Mouse (Mus musculus): ENCODE measurements around the gene Cers6. TPM values are rescaled to one million over a fixed set of nuclear protein-coding genes. Genes with fewer than 3 reads are reported as not detected.

The Cers6 gene
- polyA plus RNA-seq, 1 experiment from 2014 or later: 34.6 TPM

DNA sequence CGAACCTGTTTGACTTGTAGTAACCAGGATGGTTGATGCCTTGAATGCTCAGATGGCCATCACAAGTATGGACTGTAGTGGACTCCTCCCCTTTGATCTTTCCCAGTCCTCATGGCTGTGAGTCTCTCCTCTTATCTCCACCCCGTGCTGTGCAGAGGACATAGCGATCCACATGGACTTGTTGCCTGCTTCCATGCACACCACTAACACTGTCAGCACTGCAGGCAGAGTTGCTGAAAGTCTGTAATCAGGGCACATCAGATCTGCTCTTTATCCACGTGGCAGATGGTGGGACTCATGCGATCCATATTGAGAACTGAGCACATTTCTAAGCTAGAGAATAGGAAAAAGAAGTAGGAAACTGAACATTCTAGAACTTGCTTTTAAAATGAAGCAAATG lies 154.6 kb downstream of the Cers6 start:
- H3K36me3 ChIP-seq (ENCODE audit: control insufficient read depth, insufficient read depth, low read length): no peaks in the 10 kb centered on the region
- H3K4me3 ChIP-seq (ENCODE audit: low read depth, low read length): no peak overlapping the region
- H3K27me3 ChIP-seq (ENCODE audit: control insufficient read depth, insufficient read depth, low read length): no peaks in the 10 kb centered on the region
- no peak for ATAC-seq (replicated peaks; ENCODE audit: low FRiP score)
- H3K4me1 ChIP-seq (replicated peaks; ENCODE audit: control insufficient read depth, insufficient read depth, low read length): peaks cover 2% of the 10 kb centered on the region; the same call in 1 of the 2 replicates
- WGBS: 90% methylated on average over 5 of the region's 5 CpGs
- no peak overlapping the region for H3K4me2 ChIP-seq (ENCODE audit: low read depth, low read length, severe bottlenecking)
- DNase-seq (ENCODE audit: low spot score): no peak
- H3K27ac ChIP-seq (ENCODE audit: low read depth, low read length): no peak overlapping the region
- H3K9me3 ChIP-seq (ENCODE audit: control insufficient read depth, low read length): no peaks in the 10 kb centered on the region
- H3K9ac ChIP-seq (ENCODE audit: low read length): no peak overlapping the region

DNA sequence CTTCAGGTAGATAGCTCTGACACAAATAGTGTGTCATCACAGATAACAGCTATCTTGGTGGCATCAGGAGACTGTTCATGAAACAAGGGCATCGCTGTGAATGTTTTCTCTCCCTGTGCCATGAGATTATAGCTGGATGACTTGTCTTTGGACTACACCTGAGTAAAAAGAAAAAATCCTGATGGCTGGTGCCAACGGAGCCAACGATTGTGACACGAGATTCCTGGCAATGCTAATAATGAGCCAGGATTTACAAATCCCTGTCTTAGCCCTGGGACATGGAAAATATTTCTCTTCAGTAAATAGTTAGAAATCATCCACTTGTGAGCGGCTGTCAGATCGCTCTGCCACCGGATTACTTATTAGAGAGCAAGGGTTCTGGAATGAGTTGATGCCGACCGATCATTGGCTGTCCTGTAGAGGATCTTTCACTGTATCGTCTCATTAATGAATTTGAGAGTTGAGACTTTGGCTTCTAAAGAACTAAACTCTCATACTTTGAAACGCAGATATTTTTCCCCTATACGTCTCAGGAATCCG lies 157.9 kb downstream of the Cers6 start:
- ATAC-seq (replicated peaks; ENCODE audit: low FRiP score): no peak
- 95% methylated on average over 13 of the region's 13 CpGs for WGBS
- DNase-seq (ENCODE audit: low spot score): no peak
- Histone ChIP-seq H3K36me3 (ENCODE audit: control insufficient read depth, insufficient read depth, low read length) (no peaks in the 10 kb centered on the region), H3K4me1 (replicated peaks; ENCODE audit: control insufficient read depth, insufficient read depth, low read length) (no peaks in the 10 kb centered on the region; the same call in 1 of the 2 replicates), H3K27me3 (ENCODE audit: control insufficient read depth, insufficient read depth, low read length) (no peaks in the 10 kb centered on the region), H3K27ac (ENCODE audit: low read depth, low read length) (no peak overlapping the region), H3K4me2 (ENCODE audit: low read depth, low read length, severe bottlenecking) (no peak overlapping the region), H3K9me3 (ENCODE audit: control insufficient read depth, low read length) (no peaks in the 10 kb centered on the region), H3K4me3 (ENCODE audit: low read depth, low read length) (no peak overlapping the region), H3K9ac (ENCODE audit: low read length) (no peak overlapping the region)

- no peak overlapping the region for H3K4me2 ChIP-seq (ENCODE audit: low read depth, low read length, severe bottlenecking)
- ATAC-seq (replicated peaks; ENCODE audit: low FRiP score): no peak
Measured at GRCm38 (mm10) chr2:69019821-69020489, 158.7 kb downstream of the Cers6 start.

GRCm38 (mm10) chr2:69020636-69021310 lies 159.5 kb downstream of the Cers6 start:
- Histone ChIP-seq H3K9me3 (ENCODE audit: control insufficient read depth, low read length) (no peaks in the 10 kb centered on the region), H3K27ac (ENCODE audit: low read depth, low read length) (no peak overlapping the region), H3K27me3 (ENCODE audit: control insufficient read depth, insufficient read depth, low read length) (no peaks in the 10 kb centered on the region), H3K4me3 (ENCODE audit: low read depth, low read length) (no peak overlapping the region), H3K4me1 (replicated peaks; ENCODE audit: control insufficient read depth, insufficient read depth, low read length) (no peaks in the 10 kb centered on the region; the same call in 1 of the 2 replicates), H3K4me2 (ENCODE audit: low read depth, low read length, severe bottlenecking) (no peak overlapping the region), H3K9ac (ENCODE audit: low read length) (no peak overlapping the region), H3K36me3 (ENCODE audit: control insufficient read depth, insufficient read depth, low read length) (no peaks in the 10 kb centered on the region)
- no peak for DNase-seq (ENCODE audit: low spot score)
- 91% methylated on average over 4 of the region's 4 CpGs for WGBS
- ATAC-seq (replicated peaks; ENCODE audit: low FRiP score): no peak

More at GRCm38 (mm10) chr2:69019821-69020489, 158.7 kb downstream of the Cers6 start:
- Histone ChIP-seq H3K36me3 (ENCODE audit: control insufficient read depth, insufficient read depth, low read length) (no peaks in the 10 kb centered on the region), H3K27ac (ENCODE audit: low read depth, low read length) (no peak overlapping the region), H3K4me1 (replicated peaks; ENCODE audit: control insufficient read depth, insufficient read depth, low read length) (no peaks in the 10 kb centered on the region; the same call in 1 of the 2 replicates), H3K9ac (ENCODE audit: low read length) (no peak overlapping the region), H3K27me3 (ENCODE audit: control insufficient read depth, insufficient read depth, low read length) (no peaks in the 10 kb centered on the region), H3K9me3 (ENCODE audit: control insufficient read depth, low read length) (no peaks in the 10 kb centered on the region), H3K4me3 (ENCODE audit: low read depth, low read length) (no peak overlapping the region)
- 88% methylated on average over 6 of the region's 6 CpGs for WGBS
- no peak for DNase-seq (ENCODE audit: low spot score)

GRCm38 (mm10) chr2:69021516-69021915 lies 160.3 kb downstream of the Cers6 start:
- H3K9ac ChIP-seq (ENCODE audit: low read length): no peak overlapping the region
- H3K4me3 ChIP-seq (ENCODE audit: low read depth, low read length): no peak overlapping the region
- H3K27ac ChIP-seq (ENCODE audit: low read depth, low read length): no peak overlapping the region
- H3K9me3 ChIP-seq (ENCODE audit: control insufficient read depth, low read length): no peaks in the 10 kb centered on the region
- no peak overlapping the region for H3K4me2 ChIP-seq (ENCODE audit: low read depth, low read length, severe bottlenecking)
- DNase-seq (ENCODE audit: low spot score) (no peak), ATAC-seq (replicated peaks; ENCODE audit: low FRiP score) (no peak)
- WGBS: 41% methylated on average over 4 of the region's 4 CpGs
- H3K4me1 ChIP-seq (replicated peaks; ENCODE audit: control insufficient read depth, insufficient read depth, low read length): no peaks in the 10 kb centered on the region; the same call in 1 of the 2 replicates
- no peaks in the 10 kb centered on the region for H3K36me3 ChIP-seq (ENCODE audit: control insufficient read depth, insufficient read depth, low read length)
- no peaks in the 10 kb centered on the region for H3K27me3 ChIP-seq (ENCODE audit: control insufficient read depth, insufficient read depth, low read length)

- no peak overlapping the region for H3K4me3 ChIP-seq (ENCODE audit: low read depth, low read length)
- no peak overlapping the region for H3K9ac ChIP-seq (ENCODE audit: low read length)
- WGBS: 77% methylated on average over 2 of the region's 2 CpGs
Measured at GRCm38 (mm10) chr2:69024856-69025255, 163.6 kb downstream of the Cers6 start.

GRCm38 (mm10) chr2:69032562-69032961 lies 171.3 kb downstream of the Cers6 start:
- WGBS: 81% methylated on average over 2 of the region's 2 CpGs
- H3K27me3 ChIP-seq (ENCODE audit: control insufficient read depth, insufficient read depth, low read length): no peaks in the 10 kb centered on the region
- DNase-seq (ENCODE audit: low spot score) (no peak), ATAC-seq (replicated peaks; ENCODE audit: low FRiP score) (no peak)
- H3K4me2 ChIP-seq (ENCODE audit: low read depth, low read length, severe bottlenecking): no peak overlapping the region
- H3K9me3 ChIP-seq (ENCODE audit: control insufficient read depth, low read length): no peaks in the 10 kb centered on the region
- no peak overlapping the region for H3K4me3 ChIP-seq (ENCODE audit: low read depth, low read length)
- H3K36me3 ChIP-seq (ENCODE audit: control insufficient read depth, insufficient read depth, low read length): no peaks in the 10 kb centered on the region
- no peaks in the 10 kb centered on the region for H3K4me1 ChIP-seq (replicated peaks; ENCODE audit: control insufficient read depth, insufficient read depth, low read length)
- no peak overlapping the region for H3K27ac ChIP-seq (ENCODE audit: low read depth, low read length)
- no peak overlapping the region for H3K9ac ChIP-seq (ENCODE audit: low read length)

More at GRCm38 (mm10) chr2:69024856-69025255, 163.6 kb downstream of the Cers6 start:
- H3K27me3 ChIP-seq (ENCODE audit: control insufficient read depth, insufficient read depth, low read length): no peaks in the 10 kb centered on the region
- no peaks in the 10 kb centered on the region for H3K36me3 ChIP-seq (ENCODE audit: control insufficient read depth, insufficient read depth, low read length)
- no peaks in the 10 kb centered on the region for H3K9me3 ChIP-seq (ENCODE audit: control insufficient read depth, low read length)
- H3K27ac ChIP-seq (ENCODE audit: low read depth, low read length): no peak overlapping the region
- no peak overlapping the region for H3K4me2 ChIP-seq (ENCODE audit: low read depth, low read length, severe bottlenecking)
- no peak for DNase-seq (ENCODE audit: low spot score)
- no peak for ATAC-seq (replicated peaks; ENCODE audit: low FRiP score)
- no peaks in the 10 kb centered on the region; the same call in 1 of the 2 replicates for H3K4me1 ChIP-seq (replicated peaks; ENCODE audit: control insufficient read depth, insufficient read depth, low read length)

- WGBS: 7% methylated on average over 4 of the region's 4 CpGs
- DNase-seq (ENCODE audit: low spot score): no peak
- ATAC-seq (replicated peaks; ENCODE audit: low FRiP score): no peak
Measured at GRCm38 (mm10) chr2:69035457-69035856, 174.2 kb downstream of the Cers6 start.

More at GRCm38 (mm10) chr2:69035457-69035856, 174.2 kb downstream of the Cers6 start:
- Histone ChIP-seq H3K27ac (ENCODE audit: low read depth, low read length) (no peak overlapping the region), H3K4me3 (ENCODE audit: low read depth, low read length) (no peak overlapping the region), H3K27me3 (ENCODE audit: control insufficient read depth, insufficient read depth, low read length) (no peaks in the 10 kb centered on the region), H3K4me2 (ENCODE audit: low read depth, low read length, severe bottlenecking) (no peak overlapping the region), H3K9ac (ENCODE audit: low read length) (no peak overlapping the region), H3K4me1 (replicated peaks; ENCODE audit: control insufficient read depth, insufficient read depth, low read length) (no peaks in the 10 kb centered on the region), H3K9me3 (ENCODE audit: control insufficient read depth, low read length) (no peaks in the 10 kb centered on the region), H3K36me3 (ENCODE audit: control insufficient read depth, insufficient read depth, low read length) (no peaks in the 10 kb centered on the region)

All from forebrain, embryonic 11.5 days (tissue).